24 mouse cellular contexts compared by ENCODE assay signal in the genomic region with DNA sequence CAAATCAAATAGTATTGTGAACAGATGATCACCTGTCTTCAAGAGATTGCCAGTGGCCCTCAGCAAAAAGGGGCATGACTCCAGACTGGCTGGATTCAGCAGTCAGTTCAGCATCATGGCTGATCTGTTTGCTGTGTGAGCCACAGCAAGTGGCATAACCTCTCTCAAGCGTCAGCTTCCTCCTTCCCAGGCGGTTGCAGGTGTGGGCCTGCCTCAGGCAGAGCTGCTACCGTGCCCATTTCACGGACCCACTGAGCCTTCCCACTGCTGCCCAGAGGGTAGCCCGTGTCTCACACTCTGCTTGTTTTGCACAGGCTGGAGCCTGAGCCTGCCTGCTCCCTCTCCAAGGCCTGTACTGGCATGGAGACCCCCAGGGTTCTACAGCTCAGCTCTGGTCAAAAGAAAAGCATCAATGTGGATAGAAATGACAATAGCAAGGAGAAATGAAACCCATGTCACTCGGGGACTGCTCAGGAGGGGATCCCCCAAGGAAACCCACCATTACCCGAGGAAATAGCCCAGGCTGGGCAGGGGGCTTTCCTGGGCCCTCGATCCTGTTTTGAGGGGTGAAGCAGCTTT. TPM values are rescaled to one million over a fixed set of nuclear protein-coding genes. Genes with fewer than 3 reads are reported as not detected.
DNase-seq lines count a peak whose midpoint lies in the region; ATAC-seq and TF ChIP-seq lines count a peak whose summit lies in the region.
"Had no signal": no experiment of that assay in that cellular context is flagged by ENCODE, and none has a peak within 500 bp of the region (broad histone marks: within the 10 kb centered on the region; RNA-seq: fewer than 3 reads in every experiment).

No protein-coding gene starts in this region.

- peaks cover 3% of the 10 kb centered on the region; the same call in 1 of the 2 replicates for H3K27me3 ChIP-seq in hindbrain, embryonic 10.5 days (ENCODE audit: insufficient read depth, poor library complexity, severe bottlenecking)
- no peaks in the 10 kb centered on the region for H3K27me3 ChIP-seq in hindbrain, embryonic 11.5 days (ENCODE audit: control insufficient read depth, insufficient read depth, low read length)
- no peaks in the 10 kb centered on the region for H3K27me3 ChIP-seq in CH12.LX (replicated peaks)
- H3K27me3 ChIP-seq in embryonic facial prominence, embryonic 15.5 days, result no peaks in the 10 kb centered on the region
- H3K27me3 ChIP-seq in intestine, embryonic 16.5 days (replicated peaks; ENCODE audit: control insufficient read depth, insufficient read depth, low read length), result no peaks in the 10 kb centered on the region
- H3K27me3 ChIP-seq: embryonic facial prominence, embryonic 12.5 days; midbrain, embryonic 15.5 days had no signal

- peak; percentile 75 for TF ChIP-seq EP300 in CH12.LX (IDR thresholded peaks at IDR 0.05; ENCODE audit: low read length)

- H3K9me3 ChIP-seq in hindbrain, embryonic 10.5 days, result no peaks in the 10 kb centered on the region
- no peaks in the 10 kb centered on the region for H3K9me3 ChIP-seq in hindbrain, embryonic 11.5 days (ENCODE audit: control insufficient read depth, low read length)
- peaks cover under 1% of the 10 kb centered on the region for H3K9me3 ChIP-seq in CH12.LX (replicated peaks; ENCODE audit: low read length)
- no peaks in the 10 kb centered on the region for H3K9me3 ChIP-seq in embryonic facial prominence, embryonic 15.5 days (replicated peaks)
- H3K9me3 ChIP-seq in intestine, embryonic 16.5 days (ENCODE audit: control insufficient read depth, low read length), result no peaks in the 10 kb centered on the region
- H3K9me3 ChIP-seq: hindbrain, embryonic 12.5 days; midbrain, embryonic 15.5 days had no signal

- no peak for DNase-seq in hindbrain, embryonic 10.5 days (ENCODE audit: low spot score)
- no peak for DNase-seq in hindbrain, embryonic 11.5 days (ENCODE audit: low spot score)
- no peak for DNase-seq in CH12.LX (ENCODE audit: extremely low read depth)
- DNase-seq in thymus, postnatal 10 days (ENCODE audit: low spot score in 2 of 2), result peak; percentile 46 to 52
- DNase-seq in c-Kit-positive CD71-positive TER-119-positive erythroid progenitor cells, embryonic 14.5 days (ENCODE audit: low spot score), result no peak
- DNase-seq: adrenal gland, postnatal 25 days; cerebellum, adult 9-10 months; forebrain, postnatal 0 days; kidney, adult 2 months; kidney, postnatal 25 days; left cerebral cortex, postnatal 4 days; lung, adult 18-20 months; lung, postnatal 14 days; right cerebral cortex, postnatal 4 days had no signal

- no peak for TF ChIP-seq POLR2A in CH12.LX (IDR thresholded peaks at IDR 0.05; ENCODE audit: low read depth, low read length)

- no peak for TF ChIP-seq RAD21 in CH12.LX (IDR thresholded peaks at IDR 0.05; ENCODE audit: low read depth, low read length)

- H3K4me3 ChIP-seq in hindbrain, embryonic 10.5 days, result no peak overlapping the region
- no peak overlapping the region for H3K4me3 ChIP-seq in hindbrain, embryonic 11.5 days (ENCODE audit: low read depth, low read length)
- H3K4me3 ChIP-seq in CH12.LX (replicated peaks in 1 of 3; ENCODE audit: low read depth in 2 of 3, low read length in 2 of 3, poor library complexity in 1 of 3), result peak overlapping the region in 2 of 3 experiments; percentile 13 to 17
- no peak overlapping the region for H3K4me3 ChIP-seq in embryonic facial prominence, embryonic 15.5 days (replicated peaks)
- no peak overlapping the region for H3K4me3 ChIP-seq in intestine, embryonic 16.5 days (ENCODE audit: low read length)
- H3K4me3 ChIP-seq: embryonic facial prominence, embryonic 12.5 days; hindbrain, embryonic 12.5 days; left cerebral cortex, adult 2 months; midbrain, embryonic 15.5 days; myocyte had no signal

- no peaks in the 10 kb centered on the region for H3K36me3 ChIP-seq in hindbrain, embryonic 10.5 days
- no peaks in the 10 kb centered on the region for H3K36me3 ChIP-seq in hindbrain, embryonic 11.5 days (ENCODE audit: control insufficient read depth, insufficient read depth, low read length)
- H3K36me3 ChIP-seq in CH12.LX (replicated peaks in 1 of 2; ENCODE audit: control insufficient read depth in 1 of 2, insufficient read depth in 1 of 2, low read length in 1 of 2), result no peaks in the 10 kb centered on the region
- H3K36me3 ChIP-seq in embryonic facial prominence, embryonic 15.5 days, result no peaks in the 10 kb centered on the region
- no peaks in the 10 kb centered on the region for H3K36me3 ChIP-seq in intestine, embryonic 16.5 days (ENCODE audit: control insufficient read depth, insufficient read depth, low read length)
- H3K36me3 ChIP-seq: embryonic facial prominence, embryonic 12.5 days; hindbrain, embryonic 12.5 days; midbrain, embryonic 15.5 days had no signal

- H3K9ac ChIP-seq in hindbrain, embryonic 11.5 days (ENCODE audit: low read depth, low read length), result no peak overlapping the region
- no peak overlapping the region for H3K9ac ChIP-seq in CH12.LX (ENCODE audit: insufficient read depth, low read depth)
- H3K9ac ChIP-seq in embryonic facial prominence, embryonic 15.5 days, result no peak overlapping the region
- H3K9ac ChIP-seq in intestine, embryonic 16.5 days (ENCODE audit: low read depth, low read length), result no peak overlapping the region
- H3K9ac ChIP-seq: embryonic facial prominence, embryonic 12.5 days; forebrain, postnatal 0 days; hindbrain, embryonic 12.5 days; midbrain, embryonic 15.5 days had no signal

- H3K4me2 ChIP-seq in hindbrain, embryonic 11.5 days (replicated peaks; ENCODE audit: low read depth, low read length), result no peak overlapping the region
- H3K4me2 ChIP-seq in CH12.LX (ENCODE audit: insufficient read depth, low read depth, poor library complexity, severe bottlenecking), result 0 out of 2 replicates have a peak overlapping the region, but pooled peaks have one; percentile 24
- no peak overlapping the region for H3K4me2 ChIP-seq in embryonic facial prominence, embryonic 15.5 days (replicated peaks)
- H3K4me2 ChIP-seq in intestine, embryonic 16.5 days (ENCODE audit: low read depth, low read length), result no peak overlapping the region
- H3K4me2 ChIP-seq: embryonic facial prominence, embryonic 12.5 days; hindbrain, embryonic 12.5 days; liver, embryonic 11.5 days; midbrain, embryonic 15.5 days had no signal

- no peak for TF ChIP-seq CTCF in CH12.LX (conservative IDR thresholded peaks at IDR 0.05 in 1 of 2, IDR thresholded peaks at IDR 0.05 in 1 of 2; ENCODE audit: low read depth in 2 of 2, low read length in 2 of 2)

- peak overlapping the region; percentile 57; the same call in 1 of the 2 replicates for H3K27ac ChIP-seq in hindbrain, embryonic 10.5 days
- H3K27ac ChIP-seq in hindbrain, embryonic 11.5 days (ENCODE audit: low read depth, low read length), result no peak overlapping the region
- H3K27ac ChIP-seq in CH12.LX (ENCODE audit: insufficient read depth, low read depth), result peak overlapping the region; percentile 91
- H3K27ac ChIP-seq in embryonic facial prominence, embryonic 15.5 days (replicated peaks), result 0 out of 2 replicates have a peak overlapping the region, but pooled peaks have one; percentile 11
- no peak overlapping the region for H3K27ac ChIP-seq in intestine, embryonic 16.5 days (ENCODE audit: low read length)
- H3K27ac ChIP-seq: embryonic facial prominence, embryonic 12.5 days; hindbrain, embryonic 12.5 days; left cerebral cortex, adult 2 months; midbrain, embryonic 15.5 days had no signal

- dilution Hi-C loops in CH12.LX (cut with MboI; ENCODE audit: extremely low pct_ligation_motif_present, extremely low pct_unique_long_range_greater_than_20kb, low sequenced_read_pairs), result no loop called here

- H3K4me1 ChIP-seq in hindbrain, embryonic 10.5 days (replicated peaks), result peaks cover 37% of the 10 kb centered on the region
- H3K4me1 ChIP-seq in hindbrain, embryonic 11.5 days (replicated peaks; ENCODE audit: control insufficient read depth, insufficient read depth, low read length), result no peaks in the 10 kb centered on the region; the same call in 1 of the 2 replicates
- peaks cover 36 to 79% of the 10 kb centered on the region in 2 experiments for H3K4me1 ChIP-seq in CH12.LX (ENCODE audit: control insufficient read depth in 1 of 2, insufficient read depth in 2 of 2)
- peaks cover 27% of the 10 kb centered on the region for H3K4me1 ChIP-seq in embryonic facial prominence, embryonic 15.5 days
- H3K4me1 ChIP-seq in intestine, embryonic 16.5 days (ENCODE audit: control insufficient read depth, insufficient read depth, low read length), result 0 out of 2 replicates have a peak, but pooled peaks cover 2% of the 10 kb centered on the region
- H3K4me1 ChIP-seq: midbrain, embryonic 15.5 days had no signal

- in situ Hi-C loops in CH12.LX (cut with MboI; ENCODE audit: low pct_ligation_motif_present, low pct_unique_long_range_greater_than_20kb, low sequenced_read_pairs), result loop anchor here (5.0 kb wide), 1 partner anchor 36 kb away; no protein-coding TSS in a partner anchor

- no peak for ATAC-seq in hindbrain, embryonic 11.5 days (ENCODE audit: low FRiP score)
- no peak for ATAC-seq in embryonic facial prominence, embryonic 15.5 days (ENCODE audit: insufficient number of reproducible peaks, low FRiP score, low TSS enrichment, low read depth)
- no peak for ATAC-seq in activated CD4-positive, CD25-positive, alpha-beta regulatory T cell, adult 4 months
- no peak for ATAC-seq in intestine, embryonic 16.5 days
- ATAC-seq: forebrain, postnatal 0 days; midbrain, embryonic 15.5 days had no signal

- WGBS in hindbrain, embryonic 10.5 days, result 69% methylated on average over 8 of the region's 8 CpGs
- 70% methylated on average over 8 of the region's 8 CpGs for WGBS in hindbrain, embryonic 11.5 days
- 60% methylated on average over 8 of the region's 8 CpGs for WGBS in embryonic facial prominence, embryonic 15.5 days
- WGBS in intestine, embryonic 16.5 days, result 75% methylated on average over 8 of the region's 8 CpGs

- H3K79me2 ChIP-seq in CH12.LX (replicated peaks; ENCODE audit: control insufficient read depth, extremely low read depth, insufficient read depth, poor library complexity, severe bottlenecking), result no peaks in the 10 kb centered on the region

RNA-seq across cellular contexts. Expression of gene Snai1, which starts 13.4 kb away (rescaled TPM):
- 45.3 and 45.5 TPM in 2 replicates for polyA plus RNA-seq in hindbrain, embryonic 10.5 days (2016; fragmentation: Nextera tagmentation; extraction: Ambion mirVana)
- 27.6 and 29.5 TPM in 2 replicates for polyA plus RNA-seq in hindbrain, embryonic 11.5 days (2014; fragmentation: Nextera tagmentation; extraction: Ambion mirVana)
- total RNA-seq in CH12.LX (2012; rRNA removed) (2.9 and 3.1 TPM in 2 replicates), CH12.LX (2014; rRNA removed) (1.5 and 1.6 TPM in 2 replicates)
- polyA plus RNA-seq in CH12.LX (2012; ENCODE audit: insufficient read length, low read depth), result 9.0 and 12.6 TPM in 2 replicates
- polyA plus RNA-seq in embryonic facial prominence, embryonic 15.5 days (2015; fragmentation: Nextera tagmentation; extraction: Ambion mirVana), result 82.9 and 104 TPM in 2 replicates
- polyA plus RNA-seq in activated CD4-positive, CD25-positive, alpha-beta regulatory T cell, adult 4 months (2017; shearing (Covaris generic)), result not detected
- polyA plus RNA-seq in intestine, embryonic 16.5 days (2015; fragmentation: Nextera tagmentation; extraction: Ambion mirVana), result 15.6 TPM in 2 replicates
- total RNA-seq: common myeloid progenitor, adult 5-6 weeks had no signal

RNA-seq across cellular contexts. Expression of gene Spata2, which starts 58.7 kb away (rescaled TPM):
- 20.1 and 25.1 TPM in 2 replicates for polyA plus RNA-seq in hindbrain, embryonic 10.5 days (2016; fragmentation: Nextera tagmentation; extraction: Ambion mirVana)
- 13.5 and 15.0 TPM in 2 replicates for polyA plus RNA-seq in hindbrain, embryonic 11.5 days (2014; fragmentation: Nextera tagmentation; extraction: Ambion mirVana)
- total RNA-seq in CH12.LX (2012; rRNA removed) (8.6 and 10.5 TPM in 2 replicates), CH12.LX (2014; rRNA removed) (7.2 and 9.1 TPM in 2 replicates)
- 22.8 and 23.0 TPM in 2 replicates for polyA plus RNA-seq in CH12.LX (2012; ENCODE audit: insufficient read length, low read depth)
- 14.5 and 16.2 TPM in 2 replicates for polyA plus RNA-seq in embryonic facial prominence, embryonic 15.5 days (2015; fragmentation: Nextera tagmentation; extraction: Ambion mirVana)
- 10 to 100 TPM in 1 of 2 experiments, 1 to 10 TPM in 1; 7.4 to 11.7 TPM for polyA plus RNA-seq in activated CD4-positive, CD25-positive, alpha-beta regulatory T cell, adult 4 months (2017; shearing (Covaris generic))
- polyA plus RNA-seq in intestine, embryonic 16.5 days (2015; fragmentation: Nextera tagmentation; extraction: Ambion mirVana), result 14.2 and 15.4 TPM in 2 replicates

RNA-seq across cellular contexts. Expression of gene Rnf114, which starts 59.0 kb away (rescaled TPM):
- polyA plus RNA-seq in hindbrain, embryonic 10.5 days (2016; fragmentation: Nextera tagmentation; extraction: Ambion mirVana), result 137 TPM in 2 replicates
- polyA plus RNA-seq in hindbrain, embryonic 11.5 days (2014; fragmentation: Nextera tagmentation; extraction: Ambion mirVana), result 120 and 140 TPM in 2 replicates
- total RNA-seq in CH12.LX (2012; rRNA removed) (39.2 and 50.4 TPM in 2 replicates), CH12.LX (2014; rRNA removed) (45.3 and 45.6 TPM in 2 replicates)
- 37.6 and 40.8 TPM in 2 replicates for polyA plus RNA-seq in CH12.LX (2012; ENCODE audit: insufficient read length, low read depth)
- 79.2 and 80.1 TPM in 2 replicates for polyA plus RNA-seq in embryonic facial prominence, embryonic 15.5 days (2015; fragmentation: Nextera tagmentation; extraction: Ambion mirVana)
- polyA plus RNA-seq in activated CD4-positive, CD25-positive, alpha-beta regulatory T cell, adult 4 months (2017; shearing (Covaris generic)), result 100 to 1,000 TPM; 168 to 181 TPM
- 75.7 and 76.5 TPM in 2 replicates for polyA plus RNA-seq in intestine, embryonic 16.5 days (2015; fragmentation: Nextera tagmentation; extraction: Ambion mirVana)

Comparison
In these comparisons a context has a peak if more than half of its experiments do, and no peak if none do; other contexts are left out.
1. H3K27ac ChIP-seq: peak in hindbrain, embryonic 10.5 days (single experiment), CH12.LX (single experiment) and embryonic facial prominence, embryonic 15.5 days (single experiment); none in hindbrain, embryonic 11.5 days (single experiment) and intestine, embryonic 16.5 days (single experiment).
2. DNase-seq: peak in thymus, postnatal 10 days (2 of 2); none in hindbrain, embryonic 10.5 days (single experiment), hindbrain, embryonic 11.5 days (single experiment), CH12.LX (single experiment) and c-Kit-positive CD71-positive TER-119-positive erythroid progenitor cells, embryonic 14.5 days (single experiment).
3. H3K4me3 ChIP-seq: peak in CH12.LX (2 of 3); none in hindbrain, embryonic 10.5 days (single experiment), hindbrain, embryonic 11.5 days (single experiment), embryonic facial prominence, embryonic 15.5 days (single experiment) and intestine, embryonic 16.5 days (single experiment).